Mouse (Mus musculus) stomach, embryonic 14.5 days (tissue): ENCODE data around the gene Gcnt2. TPM values are rescaled to one million over a fixed set of nuclear protein-coding genes. Genes with fewer than 3 reads are reported as not detected.

ENCODE experiments used
- ATAC-seq: fragments of 200-750 bp; cut with Nextera tagmentation; 2 replicates; pipeline ENCODE4 v1.8.0; 2017; ENCODE audit warnings: low read depth, moderate TSS enrichment; ENCODE audit not compliant: insufficient number of reproducible peaks, insufficient read depth, low FRiP score
- H3K27ac ChIP-seq: fragments of 300-500 bp; sonication (generic); 2 replicates; pipeline ENCODE4 v1.5.1; 2014; ENCODE audit warnings: mild to moderate bottlenecking, low read length, moderate library complexity, mixed read lengths
- H3K27me3 ChIP-seq: fragments of 300-500 bp; sonication (generic); 2 replicates; pipeline ENCODE4 v1.6.1; 2014; ENCODE audit warnings: low read length, control low read depth, mixed read lengths; ENCODE audit not compliant: control insufficient read depth, insufficient read depth
- H3K36me3 ChIP-seq: fragments of 300-500 bp; sonication (generic); 2 replicates; pipeline ENCODE4 v1.6.1; 2014; ENCODE audit warnings: mild to moderate bottlenecking, control low read depth, low read length, moderate library complexity, mixed read lengths; ENCODE audit not compliant: control insufficient read depth, insufficient read depth
- H3K4me1 ChIP-seq: fragments of 300-500 bp; sonication (generic); 2 replicates; pipeline ENCODE4 v1.6.1; 2014; ENCODE audit warnings: low read length, control low read depth, mixed read lengths; ENCODE audit not compliant: control insufficient read depth, insufficient read depth
- H3K4me2 ChIP-seq: fragments of 300-500 bp; sonication (generic); replicated peaks from 2 replicates; pipeline ENCODE4 v1.6.1; 2014; ENCODE audit warnings: low read depth, low read length, control low read depth
- H3K4me3 ChIP-seq: fragments of 300-500 bp; sonication (generic); 2 replicates; pipeline ENCODE4 v1.5.1; 2014; ENCODE audit warnings: low read depth, low read length, control low read depth
- H3K9ac ChIP-seq: fragments of 300-500 bp; sonication (generic); replicated peaks from 2 replicates; pipeline ENCODE4 v1.6.1; 2014; ENCODE audit warnings: low read depth, mild to moderate bottlenecking, control low read depth, low read length, moderate library complexity, mixed read lengths
- H3K9me3 ChIP-seq: fragments of 300-500 bp; sonication (generic); 2 replicates; pipeline ENCODE4 v1.6.1; 2016; ENCODE audit warnings: low read depth, low read length, control low read depth; ENCODE audit not compliant: control insufficient read depth
- WGBS: fragments of 180-500 bp; shearing (Covaris S2); extraction: QIAGEN DNeasy Blood & Tissue Kit; methylation state at CpG from one replicate; pipeline ENCODE4 v1.1.7; 2014; 5-methylcytosine and 5-hydroxymethylcytosine counted together
- polyA plus RNA-seq: library from polyadenylated mRNA; unstranded; fragments of >200 nt; fragmentation: Nextera tagmentation; extraction: Ambion mirVana; gene quantifications from 2 replicates; pipeline ENCODE4 v1.2.1, GENCODE M21; 2014

Gene Gcnt2
- 8.3 and 8.4 TPM in 2 replicates for polyA plus RNA-seq

GRCm38 (mm10) chr13:40859652-40860399 lies at the start of gene Gcnt2:
TSS of gene Gcnt2 (plus strand) at chr13:40859754.
- peak within 1 kb of the TSS; percentile 17; the same call in 1 of the 2 replicates for H3K27ac ChIP-seq
- ATAC-seq = peak; percentile 75
- no peak within 1 kb of the TSS for H3K9ac ChIP-seq
- WGBS = 33% methylated on average over 22 of the region's 22 CpGs
- H3K9me3 ChIP-seq = no peaks in the 10 kb centered on the region
- H3K4me3 ChIP-seq = peak within 1 kb of the TSS; percentile 7; the same call in 1 of the 2 replicates
- no peaks in the 10 kb centered on the region for H3K27me3 ChIP-seq
- H3K4me2 ChIP-seq = peak within 1 kb of the TSS; percentile 40
- no peaks in the 10 kb centered on the region for H3K4me1 ChIP-seq
- no peaks in the 10 kb centered on the region for H3K36me3 ChIP-seq

GRCm38 (mm10) chr13:40820617-40821016 lies 38.9 kb upstream of the Gcnt2 start:
- H3K36me3 ChIP-seq = no peaks in the 10 kb centered on the region
- H3K9me3 ChIP-seq = no peaks in the 10 kb centered on the region
- no peak for ATAC-seq
- H3K9ac ChIP-seq = no peak overlapping the region
- no peaks in the 10 kb centered on the region for H3K4me1 ChIP-seq
- no peak overlapping the region for H3K4me3 ChIP-seq
- H3K27ac ChIP-seq = no peak overlapping the region
- WGBS = 49% methylated on average over 1 of the region's 1 CpGs
- H3K27me3 ChIP-seq = no peaks in the 10 kb centered on the region
- no peak overlapping the region for H3K4me2 ChIP-seq

- H3K4me1 ChIP-seq = no peaks in the 10 kb centered on the region
- no peak overlapping the region for H3K4me2 ChIP-seq
- no peaks in the 10 kb centered on the region for H3K36me3 ChIP-seq
- H3K27me3 ChIP-seq = no peaks in the 10 kb centered on the region
- no peak overlapping the region for H3K27ac ChIP-seq
- H3K9me3 ChIP-seq = no peaks in the 10 kb centered on the region
- H3K9ac ChIP-seq = no peak overlapping the region
- H3K4me3 ChIP-seq = no peak overlapping the region
- no peak for ATAC-seq
- 65% methylated on average over 2 of the region's 2 CpGs for WGBS
Measured at GRCm38 (mm10) chr13:40821911-40822310, 37.6 kb upstream of the Gcnt2 start.

GRCm38 (mm10) chr13:40841146-40841787 lies 18.3 kb upstream of the Gcnt2 start:
- 46% methylated on average over 10 of the region's 10 CpGs for WGBS
- no peak overlapping the region for H3K27ac ChIP-seq

GRCm38 (mm10) chr13:40842141-40842540 lies 17.4 kb upstream of the Gcnt2 start:
- Histone ChIP-seq H3K4me1 (no peaks in the 10 kb centered on the region), H3K9ac (no peak overlapping the region), H3K36me3 (no peaks in the 10 kb centered on the region), H3K4me3 (no peak overlapping the region), H3K27me3 (no peaks in the 10 kb centered on the region), H3K9me3 (no peaks in the 10 kb centered on the region), H3K4me2 (no peak overlapping the region), H3K27ac (no peak overlapping the region)
- ATAC-seq = no peak
- WGBS = 42% methylated on average over 1 of the region's 1 CpGs

More at GRCm38 (mm10) chr13:40841146-40841787, 18.3 kb upstream of the Gcnt2 start:
- Histone ChIP-seq H3K36me3 (no peaks in the 10 kb centered on the region), H3K4me1 (no peaks in the 10 kb centered on the region), H3K9ac (no peak overlapping the region), H3K9me3 (no peaks in the 10 kb centered on the region), H3K27me3 (no peaks in the 10 kb centered on the region), H3K4me3 (no peak overlapping the region), H3K4me2 (no peak overlapping the region)
- ATAC-seq = peak; percentile 71; the same call in 1 of the 2 replicates

- H3K4me3 ChIP-seq = no peak overlapping the region
- no peak overlapping the region for H3K27ac ChIP-seq
- no peaks in the 10 kb centered on the region for H3K9me3 ChIP-seq
- H3K36me3 ChIP-seq = no peaks in the 10 kb centered on the region
- no peaks in the 10 kb centered on the region for H3K27me3 ChIP-seq
- no peak overlapping the region for H3K9ac ChIP-seq
- 0 out of 2 replicates have a peak overlapping the region, but pooled peaks have one; percentile 22 for H3K4me2 ChIP-seq
- 0 out of 2 replicates have a peak, but pooled peaks have one; percentile 16 for ATAC-seq
- 29% methylated on average over 5 of the region's 5 CpGs for WGBS
- no peaks in the 10 kb centered on the region for H3K4me1 ChIP-seq
Measured at GRCm38 (mm10) chr13:40843418-40844067, 16.0 kb upstream of the Gcnt2 start.

- Histone ChIP-seq H3K27me3 (no peaks in the 10 kb centered on the region), H3K4me2 (no peak overlapping the region), H3K27ac (no peak overlapping the region), H3K9ac (no peak overlapping the region), H3K9me3 (no peaks in the 10 kb centered on the region), H3K36me3 (no peaks in the 10 kb centered on the region), H3K4me1 (no peaks in the 10 kb centered on the region), H3K4me3 (no peak overlapping the region)
- ATAC-seq = no peak
- 87% methylated on average over 5 of the region's 5 CpGs for WGBS
Measured at GRCm38 (mm10) chr13:40844144-40844543, 15.4 kb upstream of the Gcnt2 start.

- H3K27ac ChIP-seq = no peak overlapping the region
- no peaks in the 10 kb centered on the region for H3K4me1 ChIP-seq
- H3K4me2 ChIP-seq = no peak overlapping the region
- H3K4me3 ChIP-seq = no peak overlapping the region
- WGBS = 54% methylated on average over 6 of the region's 6 CpGs
- no peaks in the 10 kb centered on the region for H3K36me3 ChIP-seq
- H3K9ac ChIP-seq = no peak overlapping the region
- H3K27me3 ChIP-seq = no peaks in the 10 kb centered on the region
- H3K9me3 ChIP-seq = no peaks in the 10 kb centered on the region
- ATAC-seq = no peak
Measured at GRCm38 (mm10) chr13:40845951-40846350, 13.6 kb upstream of the Gcnt2 start.
